Mouse (Mus musculus) T-helper 17 cell (primary cell): Measurements from ENCODE around the gene Zfp59.

Source experiments
- in situ Hi-C, 2 experiments: fragments of 300-600 bp; cut with MboI, MseI; formaldehyde crosslinking; loops; 1 replicate in 1 of 2; 2 replicates in 1 of 2; pipeline ENCODE4 v1.15.1; 2025; ENCODE audit warnings: high pct_unique_total_duplicates in 2 of 2

The Zfp59 gene

DNA sequence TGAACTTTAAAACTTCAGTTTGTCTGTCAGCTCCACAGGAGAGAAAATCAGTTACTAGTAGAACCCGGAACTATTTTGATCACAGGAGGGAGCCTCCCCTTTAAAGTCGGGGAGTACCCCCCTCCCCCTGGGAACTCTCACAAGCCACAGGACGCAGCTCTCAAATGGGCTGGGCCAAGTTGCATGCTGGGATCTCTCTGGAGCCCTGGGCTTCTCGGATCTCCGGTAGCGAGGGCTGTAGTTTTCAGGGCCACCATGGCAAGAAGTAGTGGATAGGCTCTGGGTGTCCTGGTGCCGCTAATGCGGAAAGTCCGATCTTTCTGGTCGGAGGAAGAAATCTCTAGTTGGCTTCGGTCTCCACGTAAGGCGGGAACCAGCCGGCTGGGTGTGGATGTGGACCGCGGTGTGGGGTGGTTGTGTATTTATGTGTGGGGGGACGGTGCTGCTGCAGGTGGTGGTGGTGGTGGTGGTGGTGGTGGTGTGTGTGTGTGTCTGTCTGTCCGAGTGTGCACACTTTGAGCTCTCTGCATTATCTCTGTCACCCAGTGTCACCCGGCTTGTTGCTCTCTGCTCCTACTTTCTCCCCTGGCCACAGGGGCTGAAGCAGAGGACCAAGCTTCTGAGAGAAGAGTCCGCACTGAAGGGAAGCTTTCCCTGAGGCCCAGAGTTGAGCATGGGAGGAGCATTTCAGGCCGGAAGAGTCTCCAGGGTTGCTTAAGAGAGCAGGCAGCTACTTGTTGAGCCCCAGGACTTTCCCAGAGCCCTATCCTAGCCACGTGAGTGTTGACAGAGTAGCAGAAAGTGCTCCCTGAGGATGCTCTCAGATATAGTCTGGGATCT lies 22.2 kb downstream of the Zfp59 start:
- in situ Hi-C loops = loop anchor here (5.0 kb wide), 1 partner anchor 67 kb away; the partner anchor contains the start of gene Zfp974 (in 2 of the 2)

DNA sequence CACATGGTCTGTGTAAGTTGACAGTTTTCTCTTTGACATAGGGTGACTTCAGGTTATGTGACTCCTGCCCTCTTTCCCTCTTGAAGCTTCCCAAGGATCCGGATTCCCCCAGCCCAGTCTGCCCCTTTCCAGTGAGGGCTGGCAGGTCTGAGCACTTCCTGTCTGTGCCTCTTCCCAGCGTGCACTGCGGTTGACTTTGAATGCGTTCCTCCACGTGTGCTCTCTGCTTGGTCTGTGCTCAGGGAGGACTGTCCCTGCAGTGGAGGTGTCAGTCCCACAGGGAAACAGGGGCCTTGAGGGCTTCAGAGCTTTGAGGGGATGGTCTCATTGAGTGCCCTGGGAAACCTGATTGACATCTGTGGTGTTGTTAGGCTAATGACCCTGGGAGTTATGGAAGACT lies 24.2 kb downstream of the Zfp59 start:
- in situ Hi-C loops = loop anchor here (5.0 kb wide), 1 partner anchor 65 kb away; the partner anchor contains the start of gene Zfp974 (in 2 of the 2)

- in situ Hi-C loops = no loop called here
These were observed 43.3 kb downstream of the Zfp59 start for GRCm38 (mm10) chr7:27881721-27882120.

GRCm38 (mm10) chr7:27900601-27901000 lies 62.2 kb downstream of the Zfp59 start:
- in situ Hi-C loops = no loop called here

DNA sequence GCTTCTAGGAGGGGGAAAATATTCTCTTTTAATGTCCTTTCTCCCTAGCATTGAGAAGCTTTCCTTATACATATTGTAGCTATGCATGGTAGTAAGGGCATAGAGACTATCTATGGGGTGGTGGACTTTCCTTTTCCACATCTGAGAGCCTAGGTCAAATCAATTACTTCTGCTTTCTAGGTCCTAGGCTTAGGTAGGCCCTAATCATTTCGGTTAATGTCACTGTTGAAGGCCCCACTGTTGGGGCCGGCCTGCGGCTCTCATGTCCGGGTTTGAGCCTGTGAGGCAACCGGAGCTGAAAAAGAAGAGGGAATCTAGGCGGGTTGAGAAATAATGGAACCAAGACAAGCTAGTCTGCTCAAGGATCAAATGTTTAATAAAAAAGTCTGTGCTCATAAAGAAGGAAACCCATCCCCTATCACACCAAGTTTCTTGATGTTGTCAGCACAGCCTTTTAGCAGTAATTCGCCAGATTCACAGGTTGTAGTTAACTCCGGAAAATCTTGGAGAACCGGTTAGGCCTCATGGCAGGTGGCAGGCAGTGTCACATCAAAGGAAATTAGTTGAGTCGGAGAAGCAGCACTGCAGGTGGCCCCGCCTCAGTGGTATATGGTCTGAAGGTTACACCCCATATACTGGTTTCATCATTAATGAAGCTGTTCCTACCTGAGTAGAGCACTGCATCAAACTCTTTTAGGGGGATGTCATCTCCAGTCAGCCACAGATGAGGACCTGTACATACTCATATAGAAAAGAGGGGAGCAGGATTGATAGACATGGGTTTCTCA lies 66.8 kb downstream of the Zfp59 start:
- in situ Hi-C loops = no loop called here
